Mouse (Mus musculus) lung, postnatal 4 days (tissue): ENCODE results near the gene Fam234a.
A peak's percentile ranks its signal among the peaks of the same experiment; 100 is the strongest.
"Not testable (repeated sequence)": the region's sequence is repeated elsewhere in the genome, so short reads cannot be mapped to it uniquely, and the experiment has no call there.

Experiments
- DNase-seq, 2 experiments: peaks; one replicate each; pipeline ENCODE4 v3.0.0; 2021

The Fam234a gene

DNA sequence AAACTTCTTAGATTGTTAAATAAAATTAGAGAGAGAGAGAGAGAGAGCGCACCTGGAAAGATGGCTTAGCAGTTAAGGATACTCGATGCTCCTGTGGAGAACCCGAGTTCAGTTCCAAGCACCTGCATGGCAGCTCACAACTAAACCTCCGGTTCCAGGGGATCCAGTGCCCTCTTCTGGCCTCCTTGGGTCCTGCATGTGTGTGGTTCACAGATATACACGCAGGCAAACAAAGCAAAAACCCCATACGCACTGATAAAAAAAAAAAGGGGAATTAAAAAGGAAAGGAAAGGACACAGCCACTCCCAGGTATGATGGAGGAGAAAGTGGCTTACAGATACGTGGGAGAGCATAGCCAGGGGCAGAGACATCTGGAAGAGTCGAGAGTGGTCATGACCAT is 11.2 kb downstream of the Fam234a start:
- no peak for DNase-seq

DNA sequence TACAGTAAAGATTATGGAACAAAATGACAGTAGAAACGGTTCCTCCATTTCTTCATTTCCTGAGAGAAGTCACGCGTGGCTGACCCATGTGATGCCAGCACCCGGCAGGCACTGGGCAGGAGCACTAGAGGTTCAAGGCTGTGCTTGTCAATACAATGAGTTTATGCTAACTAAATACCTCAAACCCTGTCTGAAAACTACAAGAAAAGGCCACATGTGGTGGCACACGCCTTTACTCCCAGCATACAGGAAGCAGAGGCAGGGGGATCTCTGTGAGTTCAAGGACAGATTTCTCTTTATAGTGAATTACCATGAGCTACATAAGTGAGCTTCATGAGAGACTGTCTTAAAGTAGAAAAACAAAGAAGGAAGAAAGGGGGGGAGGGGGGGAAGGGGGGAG is 12.9 kb downstream of the Fam234a start:
- no peak for DNase-seq

DNA sequence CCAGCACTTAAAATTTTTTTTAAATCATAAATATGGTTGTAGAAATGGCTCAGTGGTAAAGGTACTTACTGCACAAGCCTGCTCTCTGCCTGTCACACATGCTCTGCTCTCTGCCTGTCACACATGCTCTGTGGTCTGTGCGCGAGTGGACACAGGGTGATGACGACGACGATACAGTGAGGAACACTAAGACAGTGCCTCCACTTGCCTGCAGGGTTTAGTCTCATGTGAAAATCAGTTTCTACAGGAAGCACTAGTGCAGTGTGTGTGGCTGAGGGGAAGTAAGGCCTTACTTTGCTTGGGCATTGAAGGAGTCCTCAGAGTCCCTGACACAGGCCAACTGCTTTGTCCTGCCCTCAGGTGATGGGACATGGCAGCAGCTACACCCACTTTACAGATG is 14.3 kb downstream of the Fam234a start:
- no peak for DNase-seq

DNA sequence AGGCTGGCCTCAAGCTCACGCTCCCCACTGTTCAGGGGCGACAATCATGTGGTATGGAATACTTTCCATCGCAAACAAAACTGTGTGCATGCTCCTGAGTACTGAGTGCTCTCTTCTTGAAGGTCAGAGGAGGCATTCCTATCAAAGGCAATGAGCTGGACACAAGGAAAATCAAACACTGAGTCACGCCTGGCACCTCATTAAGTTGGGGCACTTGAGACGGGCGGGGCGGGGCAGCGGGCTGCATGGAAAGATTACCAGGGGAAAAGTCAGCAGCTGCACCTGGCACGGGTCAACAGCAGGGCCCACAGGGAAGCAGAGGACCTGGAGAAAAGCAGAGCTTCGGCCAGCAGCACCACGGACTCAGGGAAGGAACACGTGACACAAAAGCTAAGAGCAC is 18.9 kb downstream of the Fam234a start:
- peak; percentile 69 to 86 for DNase-seq

DNA sequence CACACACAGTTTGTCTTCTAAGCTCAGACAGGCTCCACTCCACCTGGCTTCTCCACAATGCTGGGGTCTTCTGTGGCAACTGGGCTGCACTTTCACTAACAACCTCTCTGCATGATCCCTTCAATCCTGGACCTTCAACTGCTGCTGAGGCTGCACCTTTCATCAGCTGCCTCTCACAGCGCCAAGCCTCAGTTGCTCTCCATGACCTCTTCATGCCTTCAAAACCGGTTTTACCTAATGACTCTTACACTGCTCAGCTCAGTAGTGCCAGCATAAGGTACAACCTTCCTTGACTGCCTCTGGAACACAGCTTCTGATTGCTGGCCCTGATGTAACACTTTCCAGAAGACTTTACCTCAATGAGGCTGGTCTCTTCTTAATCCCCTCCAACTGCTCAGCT is 22.5 kb downstream of the Fam234a start:
- DNase-seq, result no peak

DNA sequence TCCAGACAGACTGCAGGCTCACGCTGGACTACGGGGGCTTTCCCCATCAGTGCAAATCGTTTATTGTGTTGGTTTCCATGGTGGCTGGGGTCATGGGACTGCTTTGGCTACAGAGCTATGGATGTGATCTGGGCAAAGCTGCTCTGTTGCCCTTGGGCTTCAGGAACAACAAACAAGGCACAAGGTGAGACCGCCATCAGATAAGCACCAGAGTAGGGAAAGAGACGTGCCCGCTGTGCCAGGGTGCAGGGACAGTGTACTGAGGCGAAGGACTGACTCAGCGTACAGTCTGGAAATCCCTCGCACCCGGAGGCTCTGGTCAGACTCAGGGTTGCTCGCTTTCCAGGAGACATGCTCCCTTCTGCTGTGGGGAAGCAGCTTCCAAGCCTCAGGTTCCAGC is 31.4 kb downstream of the Fam234a start:
- no peak for DNase-seq

DNA sequence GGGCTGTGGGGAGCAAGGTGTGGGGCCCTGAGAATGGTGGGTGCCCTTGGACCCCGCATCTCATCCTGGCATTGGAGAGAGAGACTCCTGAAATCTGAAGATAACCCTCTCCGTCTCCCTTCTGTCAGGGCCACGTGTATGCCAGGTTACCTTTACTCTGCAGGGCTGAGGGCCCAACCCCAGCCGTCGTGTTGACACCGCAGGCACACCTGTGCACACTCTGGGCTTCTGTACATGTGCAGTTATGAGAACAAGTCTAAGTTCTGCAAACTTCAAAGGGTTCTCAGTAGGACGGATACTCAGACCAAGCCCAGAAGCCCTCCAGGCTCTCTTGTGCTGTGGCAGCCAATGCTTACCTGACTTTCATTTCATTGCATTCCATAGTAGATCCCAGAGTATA is 31.8 kb downstream of the Fam234a start:
- no peak for DNase-seq

DNA sequence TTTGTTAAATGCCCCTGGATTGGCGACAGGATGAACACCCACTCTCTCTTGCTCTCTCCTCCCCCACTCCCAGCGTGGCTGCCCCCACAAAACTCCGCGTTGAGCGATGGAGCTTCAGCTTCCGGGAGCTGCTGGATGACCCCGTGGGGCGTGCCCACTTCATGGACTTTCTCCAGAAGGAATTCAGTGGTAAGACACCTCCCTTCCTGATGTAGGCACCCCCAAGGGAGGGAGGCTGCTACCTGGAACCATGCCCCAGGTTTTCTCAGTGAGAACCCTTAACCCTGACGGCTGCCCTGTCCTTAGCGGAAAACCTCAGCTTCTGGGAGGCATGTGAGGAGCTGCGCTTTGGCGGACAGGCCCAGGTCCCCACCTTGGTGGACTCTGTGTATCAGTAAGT is 36.4 kb downstream of the Fam234a start, which contains the start of gene Arhgdig:
TSS of gene Arhgdig (minus strand) at position 101 of the 400 bp plus-strand sequence.
- DNase-seq, result no peak

DNA sequence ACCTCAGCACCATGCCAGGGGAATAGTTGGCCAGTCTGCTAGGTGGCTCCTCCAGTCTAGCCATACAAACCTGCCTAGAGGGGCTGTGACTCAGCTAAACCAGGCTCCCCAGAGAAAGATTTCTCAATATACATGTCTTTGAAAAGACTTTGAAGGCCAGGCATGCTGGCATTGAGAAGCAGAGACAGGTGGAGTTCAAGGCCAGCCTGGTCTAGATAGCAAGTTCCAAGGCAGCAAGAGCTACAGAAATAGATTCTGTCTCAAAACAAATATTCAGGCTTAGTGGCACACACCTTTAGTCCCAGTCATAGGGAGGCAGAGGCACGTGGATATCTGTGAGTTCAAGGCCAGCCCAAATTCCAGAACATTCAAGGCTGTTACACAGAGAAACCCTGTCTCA is 37.6 kb downstream of the Fam234a start:
- DNase-seq, result no peak

DNA sequence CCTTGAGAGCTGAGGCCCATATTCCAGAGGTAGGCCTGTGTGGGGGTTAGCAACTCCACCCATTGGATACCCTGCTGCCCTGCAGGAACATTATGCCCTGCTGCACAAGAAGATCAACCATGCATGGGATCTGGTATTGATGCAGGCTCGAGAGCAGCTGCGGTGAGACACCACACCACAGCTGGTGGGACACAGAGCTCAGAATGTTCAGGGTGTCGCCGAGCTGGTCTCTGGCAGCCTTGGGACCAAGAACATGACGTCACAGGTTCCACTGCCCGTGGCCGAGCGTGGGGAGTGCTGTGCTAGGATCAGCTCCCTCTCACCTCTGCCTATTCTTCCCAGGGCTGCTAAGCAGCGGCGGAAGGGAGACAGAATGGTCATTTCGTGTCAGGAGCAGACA is 39.3 kb downstream of the Fam234a start:
- DNase-seq, result no peak

DNA sequence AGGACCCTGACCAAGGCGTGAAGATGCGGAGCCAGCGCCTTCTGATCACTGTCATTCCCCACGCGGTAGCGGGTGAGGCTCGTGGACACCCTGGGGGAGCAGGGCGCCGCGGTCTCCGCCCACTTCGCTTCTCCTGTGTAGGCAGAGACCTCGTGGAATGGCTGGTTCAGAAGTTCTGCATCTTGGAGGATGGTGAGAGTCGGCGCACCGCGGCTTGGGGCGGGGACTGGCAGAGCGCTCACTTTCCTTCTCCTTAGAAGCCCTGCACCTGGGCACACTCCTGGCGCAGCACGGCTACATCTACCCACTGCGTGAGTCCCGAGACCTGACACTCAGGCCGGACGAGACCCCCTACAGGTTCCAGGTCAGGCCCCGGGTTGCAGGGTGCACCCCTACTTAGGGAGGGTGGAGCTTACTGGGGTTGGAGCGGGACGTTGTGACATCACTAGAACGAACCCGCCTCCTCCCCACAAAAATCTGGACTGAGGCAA is 40.7 kb downstream of the Fam234a start:
- DNase-seq, result peak; percentile 43 to 44

DNA sequence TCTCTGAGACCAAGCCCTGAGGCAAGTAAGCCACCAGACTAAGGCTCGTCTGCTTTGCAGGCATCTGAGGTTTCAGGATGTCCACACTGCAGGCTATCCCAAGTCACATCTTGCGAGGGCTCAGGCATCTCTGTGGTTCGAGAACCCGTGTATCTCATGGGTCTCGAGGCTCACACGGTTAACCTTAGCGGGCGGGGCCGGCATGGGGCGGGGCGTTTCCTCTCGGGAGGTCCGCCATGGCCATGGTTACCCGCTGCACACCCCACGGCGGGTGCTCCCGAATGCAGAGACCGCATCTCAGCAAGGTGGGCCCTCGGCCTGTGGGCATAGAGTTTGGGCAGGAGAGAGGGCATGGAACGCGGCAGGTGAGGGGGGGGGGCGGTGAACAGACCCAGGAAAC is 41.3 kb downstream of the Fam234a start, which contains the start of gene Rgs11:
TSS of gene Rgs11 (plus strand) at position 215 of the 400 bp plus-strand sequence.
- DNase-seq, result peak in 1 of 2 experiments; percentile 45

DNA sequence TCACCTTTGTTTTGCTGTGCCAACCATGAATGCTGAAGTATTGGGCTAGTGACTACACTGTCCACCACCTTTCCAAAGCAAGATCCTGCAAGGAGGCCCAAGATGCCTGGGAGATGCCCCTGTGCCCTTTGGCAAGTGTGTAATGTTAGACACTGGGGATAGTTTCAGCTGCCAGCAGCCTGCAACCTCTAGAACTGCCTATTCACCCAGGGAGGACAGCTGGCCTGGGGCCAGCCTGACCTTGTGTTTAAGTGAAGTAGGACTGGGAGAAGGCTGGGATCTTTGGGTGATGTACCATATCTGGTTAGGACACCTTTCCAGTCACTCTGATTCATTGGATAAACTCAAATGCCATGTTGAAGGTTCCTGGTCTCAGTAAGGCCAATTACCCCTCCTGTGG is 42.0 kb downstream of the Fam234a start:
- DNase-seq, result no peak

DNA sequence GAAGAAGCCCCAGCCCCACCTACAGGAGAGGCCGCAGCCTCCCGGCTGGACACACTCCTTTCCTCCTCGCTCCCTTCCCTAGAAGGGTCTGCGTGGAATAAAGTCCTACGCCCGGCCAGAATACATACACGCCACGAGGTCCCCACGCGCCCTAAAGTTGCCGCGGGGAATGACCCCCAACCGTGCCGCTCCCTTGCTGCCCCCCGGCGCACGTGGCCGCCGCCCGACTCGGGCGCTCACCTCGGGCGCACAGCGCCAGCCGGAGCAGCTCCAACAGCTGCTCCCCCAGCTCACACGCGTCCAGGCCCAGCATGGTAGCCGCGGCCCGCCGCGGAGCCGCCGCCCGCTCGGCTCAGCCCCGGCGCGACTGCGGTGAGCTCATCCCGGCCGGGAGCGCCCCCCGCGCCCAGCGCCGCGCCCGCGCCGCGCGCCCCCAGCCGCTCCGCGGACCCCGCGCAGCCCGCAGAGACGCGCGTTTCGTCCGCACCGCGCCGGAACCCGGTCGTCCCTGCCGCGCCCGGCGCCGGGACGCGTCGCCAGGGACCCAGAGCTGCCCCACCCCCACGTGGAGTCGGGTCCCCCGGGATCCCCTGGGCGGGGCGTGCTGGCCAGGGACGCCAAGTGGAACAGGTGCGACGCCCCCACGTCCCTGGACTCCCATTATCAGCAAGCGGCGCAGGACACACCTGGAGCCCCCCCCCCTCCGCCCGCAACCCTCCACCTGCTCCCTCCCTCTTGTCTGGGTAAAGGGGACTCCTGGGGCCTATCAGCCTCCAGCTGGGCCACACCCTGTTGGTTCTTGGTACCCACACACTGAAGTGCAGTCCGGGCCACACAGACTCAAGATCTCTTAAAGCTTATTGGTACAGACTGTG is 43.0 kb downstream of the Fam234a start:
- peak; percentile 24 to 49 for DNase-seq

DNA sequence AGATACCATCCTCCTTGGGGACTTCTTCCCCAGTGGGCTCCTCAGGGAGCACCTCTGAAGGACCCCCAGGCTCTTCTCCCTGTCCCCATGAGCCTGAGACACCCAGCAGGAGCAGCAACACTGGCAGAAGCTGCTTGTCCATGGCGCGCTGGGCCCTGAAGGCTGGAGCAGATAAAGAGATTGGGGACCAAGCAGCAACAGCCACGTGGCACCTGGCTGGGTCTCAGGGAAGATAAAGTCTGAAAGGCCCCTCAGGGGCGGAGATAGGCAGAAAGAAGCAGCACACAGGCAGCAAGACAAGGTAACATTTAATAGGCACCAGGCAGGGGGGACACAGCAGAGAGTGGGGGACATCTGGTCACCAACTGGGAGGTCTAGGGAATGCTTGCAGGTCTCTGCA is 45.1 kb downstream of the Fam234a start, which contains the start of gene Pdia2:
TSS of gene Pdia2 (minus strand) at position 196 of the 400 bp plus-strand sequence.
- DNase-seq, result no peak

DNA sequence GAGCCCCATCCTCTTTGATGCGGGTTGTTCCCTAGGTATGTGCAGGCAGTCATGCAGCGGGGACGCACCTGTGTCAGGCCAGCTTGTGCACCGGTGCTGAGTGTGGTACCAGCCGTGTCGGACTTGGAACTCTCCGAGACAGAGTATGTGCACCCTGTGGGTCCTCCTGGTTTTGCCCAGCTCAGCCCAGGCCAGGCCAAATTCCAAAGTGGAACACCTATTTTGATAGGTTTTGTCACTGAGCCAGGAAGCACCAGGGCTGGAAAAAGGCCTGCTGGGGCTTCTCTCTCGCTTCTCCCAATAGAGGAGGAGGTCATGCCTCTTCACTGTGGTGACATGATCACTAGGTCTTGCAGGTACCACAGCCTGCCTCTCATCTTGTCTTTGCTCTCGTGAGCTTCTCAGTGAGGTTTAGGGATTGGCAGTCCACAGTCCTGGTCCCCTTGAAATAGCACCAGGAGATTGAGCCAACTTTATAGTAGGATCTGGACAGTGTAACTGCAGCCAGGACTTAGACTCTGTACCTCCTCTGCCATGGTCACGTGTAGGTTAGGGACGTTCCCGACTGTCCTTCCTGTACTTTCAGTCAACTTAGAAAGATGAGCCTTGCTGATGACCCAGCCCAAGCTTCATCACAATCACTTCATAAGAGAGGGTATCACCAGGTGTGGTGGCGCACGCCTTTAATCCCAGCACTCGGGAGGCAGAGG is 51.4 kb downstream of the Fam234a start:
- DNase-seq, result no peak

DNA sequence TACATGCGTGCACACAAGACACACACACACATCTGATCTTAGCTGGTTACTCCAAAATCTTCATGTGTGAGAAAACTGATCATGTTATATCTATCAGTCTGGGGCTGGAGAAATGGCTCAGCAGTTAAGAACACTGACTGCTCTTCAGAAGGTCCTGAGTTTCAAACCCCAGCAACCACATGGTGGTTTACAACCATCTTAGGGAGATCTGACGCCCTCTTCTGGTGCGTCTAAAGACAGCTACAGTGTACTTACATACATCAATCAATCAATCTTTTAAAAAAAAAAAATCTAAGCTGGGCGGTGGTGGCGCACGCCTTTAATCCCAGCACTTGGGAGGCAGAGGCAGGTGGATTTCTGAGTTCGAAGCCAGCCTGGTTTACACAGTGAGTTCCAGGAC is 52.6 kb downstream of the Fam234a start:
- DNase-seq, result not testable (repeated sequence)

DNA sequence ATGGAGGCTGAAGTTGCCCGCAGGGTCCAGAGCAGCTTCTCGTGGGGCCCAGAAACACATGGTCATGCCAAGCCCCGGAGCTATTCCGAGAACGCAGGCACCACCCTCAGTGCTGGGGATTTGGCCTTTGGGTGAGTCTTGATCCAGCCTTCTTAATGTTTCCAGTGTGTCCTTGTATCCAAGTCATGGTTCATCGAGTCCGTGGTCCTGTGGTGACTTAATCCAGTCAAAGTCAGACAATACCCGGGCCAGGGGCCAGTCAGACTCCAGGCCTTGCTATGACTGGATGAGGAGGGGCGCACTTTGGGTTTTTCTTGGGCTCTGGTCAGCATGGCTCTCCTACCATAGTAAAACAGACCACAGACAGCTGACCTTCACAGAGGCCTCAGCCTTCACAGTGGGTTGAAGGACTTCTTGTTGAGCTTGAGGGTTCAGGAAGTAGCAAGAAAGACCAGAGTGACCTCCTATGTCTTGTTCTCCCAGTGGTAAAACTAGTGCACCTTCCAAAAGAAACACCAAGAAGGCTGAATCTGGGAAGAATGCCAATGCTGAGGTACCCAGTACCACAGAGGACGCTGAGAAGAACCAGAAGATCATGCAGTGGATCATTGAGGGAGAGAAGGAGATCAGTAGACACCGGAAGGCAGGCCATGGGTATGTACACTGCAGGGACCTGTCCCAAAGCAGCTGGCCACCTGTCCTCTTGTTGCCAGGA is 55.8 kb downstream of the Fam234a start:
- DNase-seq, result no peak

DNA sequence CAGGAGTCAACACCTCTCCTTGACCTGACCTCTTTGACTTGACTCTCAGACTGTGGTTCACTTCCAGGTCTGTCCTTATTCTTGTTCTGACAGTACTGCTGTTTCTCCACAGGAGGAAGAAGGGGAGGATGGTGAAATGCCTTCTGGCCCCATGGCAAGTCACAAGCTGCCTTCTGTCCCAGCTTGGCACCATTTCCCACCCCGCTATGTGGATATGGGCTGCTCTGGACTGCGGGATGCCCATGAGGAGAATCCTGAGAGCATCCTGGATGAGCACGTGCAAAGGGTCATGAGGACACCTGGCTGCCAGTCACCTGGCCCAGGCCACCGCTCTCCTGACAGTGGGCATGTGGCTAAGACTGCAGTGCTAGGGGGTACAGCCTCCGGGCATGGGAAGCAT is 56.5 kb downstream of the Fam234a start:
- DNase-seq, result no peak

DNA sequence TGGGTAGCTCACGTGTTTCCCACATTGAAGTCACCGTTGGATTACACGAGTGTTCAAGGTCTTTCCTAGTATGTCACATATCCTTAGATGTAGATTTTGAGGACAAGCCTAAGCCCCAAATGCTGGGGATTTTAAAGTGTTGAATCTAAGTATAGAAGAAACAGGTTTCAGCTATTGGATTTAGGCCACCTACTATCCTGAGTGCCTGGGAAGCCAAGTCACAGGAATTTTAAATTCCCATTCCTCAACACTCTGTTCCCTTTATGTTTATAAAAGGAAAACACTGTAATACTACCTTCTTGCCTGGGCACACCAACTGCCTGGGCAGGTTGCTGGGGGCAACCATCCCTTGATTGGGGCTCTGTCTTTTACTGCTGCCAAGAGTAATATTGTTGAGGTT is 62.9 kb downstream of the Fam234a start:
- DNase-seq, result no peak

DNA sequence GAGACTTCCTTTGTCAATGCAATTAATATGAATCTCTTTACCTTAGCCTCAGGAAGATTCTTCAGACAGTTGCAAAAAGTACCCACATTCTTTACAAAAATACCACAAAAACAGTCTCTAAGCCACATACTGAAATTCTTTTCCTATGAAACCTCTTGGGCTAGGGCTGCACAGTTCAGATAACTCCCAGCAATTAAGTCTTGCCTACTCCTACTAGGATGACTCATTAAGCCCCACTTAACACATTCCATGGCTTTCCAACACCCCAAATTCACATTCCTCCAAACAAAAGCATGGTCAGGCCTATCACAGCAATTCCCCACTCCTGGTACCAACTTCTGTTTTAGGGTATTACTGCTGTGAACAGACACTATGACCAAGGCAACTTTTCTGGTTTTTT is 65.4 kb downstream of the Fam234a start:
- no peak for DNase-seq

DNA sequence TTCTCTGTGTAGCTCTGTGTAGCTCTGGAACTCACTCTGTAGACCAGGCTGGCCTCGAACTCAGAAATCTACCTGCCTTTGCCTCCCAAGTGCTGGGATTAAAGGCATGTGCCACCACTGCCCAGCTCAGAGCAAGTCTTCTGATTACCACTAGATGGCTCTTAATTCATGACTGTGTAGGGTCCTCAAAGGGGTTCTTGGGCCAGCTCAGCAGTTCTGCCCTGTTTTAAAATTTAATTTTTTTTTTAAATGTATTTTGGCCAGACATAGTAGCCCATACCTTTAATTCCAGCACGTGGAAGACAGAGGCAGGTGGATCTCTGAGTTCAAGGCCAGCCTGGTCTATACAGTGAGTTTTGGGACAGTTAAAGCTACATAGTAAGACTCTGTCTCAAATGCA is 68.8 kb downstream of the Fam234a start:
- DNase-seq, result not testable (repeated sequence)

DNA sequence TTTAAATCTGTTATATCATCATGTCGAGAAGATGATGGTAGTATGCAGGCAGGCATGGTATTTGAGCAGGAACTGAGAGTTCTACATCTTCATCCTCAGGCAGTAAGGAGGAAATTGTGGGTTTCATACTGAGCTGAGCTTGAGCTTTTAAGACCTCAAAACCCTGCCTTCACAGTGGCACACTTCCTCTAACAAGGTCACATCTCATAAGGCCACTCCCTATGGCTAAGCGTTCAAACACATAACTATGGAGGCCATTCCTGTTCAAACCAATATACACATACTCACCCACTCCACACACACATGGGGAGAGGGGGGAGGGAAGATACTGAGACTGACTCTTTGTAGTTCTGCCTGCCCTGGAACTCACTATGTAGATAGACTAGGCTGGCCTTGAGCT is 76.0 kb downstream of the Fam234a start:
- peak in 1 of 2 experiments; percentile 8 for DNase-seq
